Mouse (Mus musculus): ENCODE measurements at regions not wholly inside any gene's neighbourhood (a gene's known extent, or its start where the extent isn't known, plus 50 kb on each side); places are given as distances from the start of the nearest gene placed in this dataset.

GRCm38 (mm10) chr4:33587666-33588065 lies 277.6 kb downstream of the Rngtt start:
- no peak for TF ChIP-seq GATA1 (IDR thresholded peaks at IDR 0.05; ENCODE audit: low read length)
- TF ChIP-seq TAL1 (IDR thresholded peaks at IDR 0.05; ENCODE audit: low read length), result no peak
